Comparison of ENCODE assay signal across 7 mouse cellular contexts in the genomic region with DNA sequence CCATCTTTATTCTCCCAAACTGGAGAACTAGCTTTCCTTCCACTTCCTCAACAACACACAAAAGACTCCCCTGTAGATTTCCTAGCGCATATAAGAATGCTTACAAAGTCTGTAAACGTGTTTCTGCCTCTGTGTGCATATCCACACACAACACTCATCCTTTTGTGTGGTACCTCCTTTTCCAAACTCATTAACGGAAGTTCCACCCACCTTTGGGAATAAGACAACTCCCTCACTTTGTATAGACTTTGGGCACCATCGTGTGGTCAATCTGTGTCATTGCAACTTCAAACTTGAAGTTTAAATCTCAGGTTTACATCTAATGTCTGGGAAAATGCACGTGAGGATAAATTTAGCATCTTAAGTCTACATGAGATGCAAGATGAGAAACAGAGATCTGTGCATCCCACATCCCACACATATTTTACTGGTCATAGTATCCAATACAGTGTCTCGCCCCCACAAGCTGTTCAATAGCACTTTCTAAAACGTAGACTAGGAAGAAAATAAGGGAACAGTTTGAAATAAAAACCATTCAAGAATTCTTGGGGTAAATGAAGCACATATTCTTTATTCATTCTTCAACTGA.
DNase-seq lines count a peak whose midpoint lies in the region; ATAC-seq and TF ChIP-seq lines count a peak whose summit lies in the region.

No protein-coding gene starts in this region.

- no peak overlapping the region for H3K27ac ChIP-seq in cortical plate, adult 2 months (ENCODE audit: insufficient read depth, low read length)
- H3K27ac ChIP-seq in heart, embryonic 15.5 days, result no peak overlapping the region

- TF ChIP-seq POLR2A in cortical plate, adult 2 months (IDR thresholded peaks at IDR 0.05; ENCODE audit: extremely low read depth, insufficient read depth, low read length), result no peak

- H3K4me1 ChIP-seq in E14TG2a.4 (replicated peaks; ENCODE audit: low read depth, low read length), result peaks cover 6% of the 10 kb centered on the region
- H3K4me1 ChIP-seq in cortical plate, adult 2 months (ENCODE audit: control insufficient read depth, insufficient read depth, low read length), result no peaks in the 10 kb centered on the region; the same call in 1 of the 2 replicates
- H3K4me1 ChIP-seq in heart, embryonic 15.5 days (replicated peaks), result no peaks in the 10 kb centered on the region

- 23% methylated on average over 7 of the region's 7 CpGs for WGBS in heart, embryonic 15.5 days

- H3K4me3 ChIP-seq in E14TG2a.4 (replicated peaks; ENCODE audit: low read length), result no peak overlapping the region
- no peak overlapping the region for H3K4me3 ChIP-seq in cortical plate, adult 2 months (ENCODE audit: insufficient read depth, low read length)
- H3K4me3 ChIP-seq in heart, embryonic 15.5 days, result no peak overlapping the region

- H3K9me3 ChIP-seq in E14TG2a.4 (ENCODE audit: low read length), result peaks cover 15% of the 10 kb centered on the region
- H3K9me3 ChIP-seq in heart, embryonic 15.5 days (replicated peaks), result no peaks in the 10 kb centered on the region

- TF ChIP-seq CTCF in E14TG2a.4 (conservative IDR thresholded peaks at IDR 0.05; ENCODE audit: low read length), result peak; percentile 62
- peak; percentile 66 for TF ChIP-seq CTCF in cortical plate, adult 2 months (IDR thresholded peaks at IDR 0.05; ENCODE audit: extremely low read depth, insufficient read depth, low read length)

- H3K27me3 ChIP-seq in E14TG2a.4 (ENCODE audit: insufficient read depth, low read length), result peaks cover 6% of the 10 kb centered on the region
- no peaks in the 10 kb centered on the region for H3K27me3 ChIP-seq in heart, embryonic 15.5 days

- ATAC-seq in heart, embryonic 15.5 days (replicated peaks; ENCODE audit: insufficient number of reproducible peaks, insufficient read depth, low FRiP score, low read depth), result no peak
- peak; percentile 70; the same call in 1 of the 2 replicates for ATAC-seq in megakaryocyte-erythroid progenitor cell, adult 5-6 weeks (replicated peaks; ENCODE audit: low FRiP score, low TSS enrichment, poor library complexity, severe bottlenecking)
- ATAC-seq in monocyte, adult 5-6 weeks (replicated peaks; ENCODE audit: insufficient number of reproducible peaks, low FRiP score, low TSS enrichment, poor library complexity, severe bottlenecking), result no peak

- no peaks in the 10 kb centered on the region for H3K36me3 ChIP-seq in E14TG2a.4 (ENCODE audit: insufficient read depth, low read length)
- H3K36me3 ChIP-seq in heart, embryonic 15.5 days, result no peaks in the 10 kb centered on the region

- H3K4me2 ChIP-seq in heart, embryonic 15.5 days, result peak overlapping the region; percentile 50

- no peak overlapping the region for H3K9ac ChIP-seq in heart, embryonic 15.5 days

- peak; percentile 41 for DNase-seq in 416B (ENCODE audit: low read depth)
- DNase-seq in kidney, postnatal 4 days, result peak; percentile 36 to 49
